Mouse (Mus musculus): ENCODE data around the gene Akain1. TPM values are rescaled to one million over a fixed set of nuclear protein-coding genes. Genes with fewer than 3 reads are reported as not detected.

Gene Akain1
- polyA plus RNA-seq (2012): not detected in 2 replicates

DNA sequence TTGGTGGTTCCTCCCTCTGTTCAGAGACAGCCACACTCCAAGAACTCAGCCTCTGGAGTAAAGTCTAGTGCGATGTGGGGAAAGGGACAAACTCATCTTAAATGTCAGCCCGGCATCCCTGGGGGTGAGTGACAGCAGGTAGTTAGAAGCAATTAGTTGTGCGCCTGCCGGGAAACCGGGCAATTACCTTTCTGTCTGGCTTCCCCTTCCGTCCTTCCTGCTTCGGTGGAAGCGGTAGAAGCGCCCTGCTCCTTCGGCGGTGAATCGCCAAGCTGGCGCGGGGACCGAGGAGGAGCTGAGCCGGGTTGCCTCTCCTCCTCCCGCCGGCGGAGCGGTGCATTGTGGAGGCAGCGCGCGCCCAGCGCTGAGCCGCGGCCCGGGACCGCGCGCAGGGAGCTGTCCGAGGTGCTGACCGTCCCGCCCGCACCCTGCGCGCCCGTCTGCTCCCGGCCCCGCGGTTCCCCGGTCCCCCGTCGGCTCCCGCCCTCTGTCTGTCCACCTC is at the start of gene Akain1:
TSS of gene Akain1 (plus strand) at position 337 of the 502 bp plus-strand sequence.
- TF ChIP-seq GATA1 (IDR thresholded peaks at IDR 0.05; ENCODE audit: low read length): no peak

DNA sequence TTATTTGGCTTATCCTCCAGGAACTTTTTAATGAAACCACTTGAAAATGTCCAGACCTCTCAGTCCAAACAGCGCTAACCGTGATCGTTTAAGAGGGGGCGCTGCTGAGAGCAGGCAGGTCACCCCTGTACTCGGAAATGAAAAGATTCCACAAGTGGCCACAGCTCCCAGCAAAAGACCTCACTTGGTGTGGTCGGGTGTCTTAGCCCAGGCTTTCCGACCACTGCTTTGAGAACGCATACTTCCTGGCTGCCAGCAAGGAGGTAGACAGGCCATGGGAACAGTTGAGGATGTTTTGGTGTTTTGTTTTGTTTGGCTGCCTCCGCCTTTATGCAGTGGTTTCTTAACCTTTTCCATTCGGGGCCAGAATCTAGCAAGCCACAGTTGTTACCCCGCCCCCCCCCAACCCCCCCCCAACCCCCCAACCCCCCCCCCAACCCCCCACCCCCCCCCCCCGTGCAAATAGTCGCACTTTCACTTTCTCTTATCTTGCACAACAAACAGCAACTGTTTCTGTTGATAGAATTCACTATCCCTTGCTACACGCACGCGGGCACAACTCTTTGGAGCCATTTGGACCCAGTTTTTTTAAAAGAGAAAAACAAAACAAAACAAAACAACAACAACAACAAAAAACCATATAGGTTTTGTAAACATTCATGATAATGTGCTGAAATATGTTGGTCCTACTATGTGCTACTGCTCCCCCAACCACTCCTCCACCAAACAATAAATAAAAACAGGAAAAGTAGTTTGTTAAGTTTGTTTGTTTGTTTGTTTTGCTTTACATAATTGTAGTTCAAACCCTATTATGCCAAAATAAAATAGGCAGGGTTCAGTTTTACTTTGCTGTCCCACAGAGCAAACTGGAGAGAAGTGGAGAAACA is 42.7 kb upstream of the Akain1 start:
- no peak for TF ChIP-seq GATA1 (IDR thresholded peaks at IDR 0.05; ENCODE audit: low read length)

DNA sequence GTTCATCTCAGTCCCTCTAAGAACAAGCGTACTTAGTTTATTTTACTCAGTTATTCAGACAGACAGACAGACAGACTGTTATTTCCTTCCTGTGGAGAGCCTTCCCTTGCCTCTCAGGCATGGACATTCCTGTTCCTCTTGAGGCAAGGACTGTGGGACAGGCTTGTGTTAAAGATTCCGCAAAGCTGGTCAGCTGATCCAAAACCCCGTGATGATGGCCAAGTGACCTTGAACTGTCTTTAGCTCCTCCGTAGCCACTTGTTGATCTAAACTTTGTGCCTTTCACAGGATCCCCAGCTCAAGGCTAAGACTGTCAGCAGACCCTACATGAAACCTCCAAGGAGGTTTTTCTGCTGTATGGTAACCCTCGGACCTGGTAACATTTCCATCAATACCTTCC is 42.0 kb upstream of the Akain1 start:
- no peak for TF ChIP-seq GATA1 (IDR thresholded peaks at IDR 0.05; ENCODE audit: low read length)

DNA sequence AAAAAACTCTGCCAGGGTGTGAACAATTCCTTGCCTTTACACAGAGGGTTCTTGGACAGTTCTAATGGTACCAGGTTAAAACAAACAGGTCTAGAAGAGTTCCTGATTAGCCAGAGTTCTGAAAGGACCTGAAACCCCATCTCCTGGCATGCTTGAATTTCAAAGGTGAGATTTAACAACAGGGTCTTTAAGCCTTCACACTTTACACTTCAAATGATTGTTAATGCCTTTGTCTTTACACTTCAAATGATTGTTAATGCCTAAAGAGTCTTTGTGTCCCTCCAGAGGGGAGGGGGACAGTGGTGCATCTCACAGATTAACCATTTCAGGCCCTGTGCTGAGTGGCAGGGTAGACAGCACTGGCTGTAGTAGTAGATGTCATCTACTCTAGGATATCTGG is 41.0 kb upstream of the Akain1 start:
- no peak for TF ChIP-seq GATA1 (IDR thresholded peaks at IDR 0.05; ENCODE audit: low read length)

DNA sequence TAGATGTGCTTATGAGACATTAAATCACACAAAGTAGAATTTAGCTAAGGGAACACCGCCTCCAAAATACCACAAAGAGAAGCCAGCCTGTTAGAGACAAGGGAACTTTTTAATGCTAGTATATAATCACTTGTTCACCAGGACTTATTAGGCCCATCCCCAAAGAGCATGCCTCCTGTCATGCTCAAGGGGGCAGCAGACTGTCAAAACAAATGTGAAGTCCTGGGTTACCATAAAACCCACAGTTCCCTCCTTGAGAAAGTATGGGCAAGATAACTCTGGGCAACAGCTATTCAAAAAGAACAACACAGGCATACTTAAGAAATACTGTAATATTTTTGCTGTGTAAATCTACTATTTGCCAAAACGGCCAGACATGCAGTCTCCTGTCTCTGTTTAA is 38.0 kb upstream of the Akain1 start:
- TF ChIP-seq GATA1 (IDR thresholded peaks at IDR 0.05; ENCODE audit: low read length): no peak

DNA sequence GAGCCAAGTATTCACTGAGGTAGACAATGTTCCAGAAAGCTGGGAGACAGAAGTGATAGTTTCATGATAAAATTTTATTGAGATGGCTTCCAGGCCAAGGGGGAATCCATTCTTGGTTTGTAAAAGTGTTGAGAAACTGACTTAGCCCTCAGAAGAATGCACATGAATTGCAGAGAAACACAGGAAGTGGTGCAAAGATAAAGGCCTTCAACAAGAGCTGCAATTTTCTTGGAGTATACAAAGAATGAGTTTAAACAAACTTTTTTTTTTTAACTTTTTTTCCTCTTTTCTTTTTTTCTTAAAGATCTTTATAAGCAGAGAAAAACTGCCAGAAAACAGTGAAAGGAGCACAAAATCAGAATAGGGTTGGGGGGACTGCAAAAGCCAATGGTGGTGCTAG is 23.0 kb upstream of the Akain1 start:
- TF ChIP-seq GATA1 (IDR thresholded peaks at IDR 0.05; ENCODE audit: low read length): no peak

DNA sequence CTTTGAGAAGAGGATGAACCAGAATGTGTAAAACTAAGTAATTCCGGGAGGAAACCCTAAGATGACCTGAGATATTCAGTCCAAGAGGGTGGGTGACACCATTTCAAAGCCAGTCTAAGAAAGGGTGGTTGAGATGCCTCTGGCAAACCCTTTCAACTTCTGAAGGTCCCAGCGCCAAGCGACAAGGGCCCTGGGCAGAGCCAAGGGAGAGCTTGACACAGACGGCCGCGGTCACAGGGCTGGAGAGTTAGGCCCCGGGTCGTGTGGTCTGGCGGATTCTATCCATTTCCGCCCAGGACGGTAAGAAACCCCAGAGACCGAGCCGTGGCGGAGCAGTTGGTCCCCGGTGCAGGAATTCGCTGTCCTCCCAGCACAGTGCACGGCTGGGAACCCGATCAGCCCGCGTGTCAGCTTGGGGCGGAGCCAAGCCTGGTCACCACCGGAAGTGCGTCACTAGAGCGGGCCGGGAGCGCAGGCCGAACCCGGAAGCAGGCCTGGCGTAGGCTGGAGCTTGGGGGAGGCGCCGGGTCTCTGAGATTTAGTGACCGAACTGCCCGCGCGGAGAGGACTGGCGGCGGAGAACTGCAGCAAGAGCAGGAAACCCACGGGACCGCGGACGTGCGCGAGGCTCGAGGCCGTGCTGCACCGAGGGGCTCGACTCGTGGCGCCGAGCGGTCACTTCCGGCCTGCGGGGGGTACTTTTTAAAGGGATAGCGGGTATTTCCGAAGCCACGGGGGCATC is 22.0 kb upstream of the Akain1 start:
- TF ChIP-seq GATA1 (IDR thresholded peaks at IDR 0.05; ENCODE audit: low read length): no peak

DNA sequence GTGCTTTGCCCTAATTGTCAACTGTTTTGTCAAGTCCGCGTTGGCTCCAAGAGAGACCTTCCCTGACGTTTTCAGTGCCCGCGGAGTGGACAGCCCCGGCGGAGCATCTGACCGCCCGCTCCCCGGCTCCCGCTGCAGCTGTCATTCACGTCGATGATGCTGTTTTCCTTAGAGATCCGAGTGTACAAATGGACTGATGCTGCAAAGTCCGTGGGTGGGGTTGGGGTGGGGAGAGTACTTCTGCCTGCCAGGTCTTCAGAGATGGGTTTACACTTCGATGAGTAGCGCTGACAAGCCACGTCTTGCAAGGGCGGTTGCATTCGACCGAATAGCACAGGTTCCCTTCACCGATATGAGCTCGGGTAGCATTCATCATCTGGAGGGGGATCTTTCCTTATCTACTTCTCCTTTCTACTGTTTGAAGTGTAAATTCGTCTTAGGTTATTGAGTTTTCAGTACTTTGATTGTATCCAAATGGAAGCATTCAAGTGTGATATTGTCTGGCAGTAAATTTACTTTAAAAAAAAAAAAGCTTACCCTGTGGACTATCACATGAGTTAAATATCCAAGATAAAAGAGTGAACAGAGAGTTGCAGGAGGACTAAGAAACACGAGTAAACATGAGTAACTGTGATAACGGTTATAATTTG is 21.3 kb upstream of the Akain1 start:
- TF ChIP-seq GATA1 (IDR thresholded peaks at IDR 0.05; ENCODE audit: low read length): no peak

DNA sequence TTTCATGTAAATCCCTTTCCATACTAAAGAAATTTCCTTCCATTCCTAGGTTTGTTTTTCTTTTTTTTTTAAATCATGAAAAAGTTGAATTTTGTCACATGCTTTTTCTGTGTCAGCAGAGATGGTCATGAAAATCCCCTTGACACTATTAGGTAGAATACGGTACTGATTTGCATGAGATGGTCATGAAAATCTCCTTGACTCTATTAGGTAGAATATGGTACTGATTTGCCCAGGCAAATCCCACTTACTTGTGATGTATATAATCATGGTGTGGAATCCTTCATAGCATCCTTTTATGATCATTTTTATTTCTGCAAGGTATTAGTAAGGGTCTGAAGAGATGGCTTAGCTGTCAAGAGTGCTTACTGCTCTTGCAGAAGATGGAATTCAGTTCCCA is 17.5 kb upstream of the Akain1 start:
- TF ChIP-seq GATA1 (IDR thresholded peaks at IDR 0.05; ENCODE audit: low read length): no peak

DNA sequence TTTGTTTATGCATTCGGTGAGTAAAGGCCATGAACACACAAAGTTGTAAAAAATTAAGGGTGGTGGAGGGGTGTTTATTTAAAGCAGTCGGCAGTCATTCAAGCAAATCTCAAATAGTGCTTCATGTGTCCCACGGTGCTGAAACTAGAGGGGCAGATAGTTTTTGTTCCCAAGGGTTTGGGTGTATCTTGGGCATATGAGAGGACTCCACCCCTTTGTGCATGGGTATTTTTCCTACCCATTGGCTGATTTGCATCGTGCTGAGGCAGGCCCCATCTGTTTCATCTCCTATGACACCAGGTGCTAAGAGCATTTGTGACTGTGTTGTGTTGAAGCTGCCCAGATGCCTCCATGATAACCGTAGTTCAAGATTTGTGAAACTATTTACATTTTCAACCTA is 1.3 kb upstream of the Akain1 start:
- TF ChIP-seq GATA1 (IDR thresholded peaks at IDR 0.05; ENCODE audit: low read length): no peak

DNA sequence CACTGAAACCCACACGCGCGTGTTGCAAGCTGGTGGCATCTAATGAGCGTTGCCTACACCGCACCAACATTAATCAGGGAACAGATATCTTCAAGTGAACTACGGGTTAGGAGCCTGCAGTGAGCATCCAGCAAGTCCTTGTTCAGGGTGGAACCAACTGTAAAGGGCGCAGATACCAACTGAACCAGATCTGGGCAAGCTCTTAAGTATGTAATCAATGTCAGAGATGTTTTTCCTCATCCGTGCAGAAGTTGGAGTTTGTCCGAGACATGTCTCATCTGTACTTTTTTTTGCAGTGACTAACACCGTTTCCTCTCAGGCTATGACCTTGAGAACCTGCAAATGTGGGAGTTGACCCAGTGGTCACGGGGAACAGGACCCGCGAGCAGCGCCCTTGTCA is 640 bp upstream of the Akain1 start:
- TF ChIP-seq GATA1 (IDR thresholded peaks at IDR 0.05; ENCODE audit: low read length): no peak

DNA sequence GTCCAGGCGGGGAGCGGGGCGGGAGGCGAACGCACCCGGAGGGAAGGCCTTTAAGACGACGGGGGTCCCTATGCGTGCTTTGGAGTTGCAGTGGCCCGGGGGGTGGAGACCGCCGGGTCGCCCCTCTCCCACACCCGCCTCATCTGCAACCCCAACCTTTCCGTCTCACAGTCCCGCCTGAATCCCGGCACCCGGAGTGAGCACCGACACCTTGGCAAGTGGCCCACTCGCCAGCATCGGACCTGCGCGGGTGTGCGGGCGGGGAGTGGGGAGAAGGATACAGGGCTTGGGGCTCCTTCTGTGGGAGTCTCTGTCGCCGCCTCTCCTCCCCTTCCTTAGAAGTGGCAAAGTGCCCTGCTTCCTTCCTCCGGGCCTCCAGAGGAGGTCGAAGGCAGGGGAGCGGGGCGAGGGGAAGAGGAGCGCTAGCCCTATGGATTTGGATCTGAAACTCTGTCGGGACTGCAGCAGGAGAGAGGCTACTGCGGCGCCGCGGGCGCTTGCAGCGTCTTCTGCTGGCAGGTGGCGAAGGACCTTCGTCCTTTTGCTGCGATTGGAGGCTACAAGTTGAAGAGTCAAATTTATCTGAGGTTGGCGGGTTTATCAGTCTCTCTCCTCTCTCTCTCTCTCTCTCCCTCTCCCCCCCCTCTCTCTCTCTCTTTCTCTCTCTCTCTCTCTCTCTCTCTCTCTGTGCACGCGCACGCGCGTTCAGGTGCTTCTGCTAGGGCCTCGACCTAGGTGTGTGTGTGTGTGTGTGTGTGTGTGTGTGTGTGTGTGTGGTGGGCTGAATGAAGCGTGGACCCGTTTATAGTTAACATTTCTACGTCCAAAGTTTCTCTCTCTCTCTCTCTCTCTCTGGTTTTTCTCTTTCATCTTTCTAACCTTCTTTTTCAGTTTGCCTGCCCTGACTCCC is 700 bp downstream of the Akain1 start:
- no peak for TF ChIP-seq GATA1 (IDR thresholded peaks at IDR 0.05; ENCODE audit: low read length)

DNA sequence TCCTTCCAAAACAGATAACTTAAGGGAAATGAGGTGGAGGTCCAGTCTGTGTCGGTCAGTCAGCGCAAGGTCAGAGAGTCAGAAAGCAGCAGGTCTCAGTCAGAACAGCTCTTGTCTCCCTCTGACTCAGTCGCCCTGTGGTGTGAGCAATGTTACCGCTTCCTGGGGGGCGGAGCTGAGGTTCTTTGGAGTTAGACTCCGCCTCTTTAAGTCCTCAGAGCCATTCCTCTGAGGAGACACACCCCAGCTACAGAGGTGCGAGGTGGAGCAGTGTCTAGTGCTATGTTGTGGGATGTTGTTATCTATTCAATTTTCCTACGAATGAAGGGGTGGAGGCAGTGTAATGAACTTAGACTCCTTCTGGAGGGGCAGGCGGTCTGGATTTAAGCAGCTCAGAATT is 1.9 kb downstream of the Akain1 start:
- TF ChIP-seq GATA1 (IDR thresholded peaks at IDR 0.05; ENCODE audit: low read length): no peak

DNA sequence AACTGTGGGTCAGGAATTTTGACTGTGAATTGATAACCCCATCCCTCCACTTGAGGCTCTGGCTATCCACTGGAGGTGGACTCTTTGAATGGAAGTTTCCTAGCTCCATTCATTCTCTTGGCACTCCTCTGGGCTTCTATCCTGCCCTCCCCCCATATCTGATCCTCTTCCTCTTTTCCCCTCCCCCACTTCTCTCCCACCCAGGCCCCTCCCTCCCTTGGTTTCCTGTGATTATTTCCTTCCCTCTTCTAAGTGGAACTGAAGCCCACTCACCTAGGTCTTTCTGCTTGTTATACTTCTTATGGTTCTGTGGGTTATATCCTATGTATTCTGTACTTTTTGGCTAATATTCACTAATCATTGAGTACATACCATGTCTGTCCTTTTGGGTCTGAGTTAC is 9.6 kb downstream of the Akain1 start:
- no peak for TF ChIP-seq GATA1 (IDR thresholded peaks at IDR 0.05; ENCODE audit: low read length)

DNA sequence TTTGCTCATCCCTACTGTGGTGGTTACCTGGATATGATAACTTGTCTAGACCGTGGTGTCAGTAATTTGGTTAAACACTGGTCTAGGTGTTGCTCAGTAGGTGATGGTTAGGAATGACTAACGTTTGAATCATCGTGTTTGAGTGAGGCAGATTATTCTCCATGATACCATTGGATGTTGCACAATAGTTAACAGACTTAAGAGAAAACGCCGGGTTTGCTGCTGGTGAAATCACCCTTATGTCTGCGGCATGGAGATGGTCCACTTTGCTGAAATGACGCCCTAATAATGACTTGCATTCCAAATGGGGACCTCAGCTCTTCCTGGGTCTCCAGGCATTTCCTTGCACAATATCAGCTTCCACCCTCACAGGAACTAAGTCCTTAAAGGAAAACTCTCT is 22.6 kb downstream of the Akain1 start:
- no peak for TF ChIP-seq GATA1 (IDR thresholded peaks at IDR 0.05; ENCODE audit: low read length)
